Mouse (Mus musculus) erythroblast, embryonic 14.5 days (primary cell): ENCODE results near the gene Mrps34.

Experiments used
- GATA1 ChIP-seq: IDR thresholded peaks from 2 replicates; pipeline ENCODE4 v1.6.1; 2012; ENCODE audit warnings: low read length, inconsistent platforms, mixed read lengths
- TAL1 ChIP-seq: IDR thresholded peaks from 3 replicates; pipeline ENCODE4 v1.6.1; 2012; ENCODE audit warnings: low read length, inconsistent platforms, mixed read lengths

GRCm38 (mm10) chr17:24929506-24929905 lies 34.6 kb downstream of the Mrps34 start:
- TF ChIP-seq TAL1, result no peak
- TF ChIP-seq GATA1, result no peak
